Mouse (Mus musculus): ENCODE data around the gene Klk1b24. TPM values are rescaled to one million over a fixed set of nuclear protein-coding genes. Genes with fewer than 3 reads are reported as not detected.

Gene Klk1b24
- polyA plus RNA-seq, 1 experiment: not detected

- no peaks in the 10 kb centered on the region for H3K27me3 ChIP-seq (ENCODE audit: control insufficient read depth, insufficient read depth, low read length, poor library complexity, severe bottlenecking)
- TF ChIP-seq EP300 (IDR thresholded peaks at IDR 0.05; ENCODE audit: insufficient read depth, low read depth, low read length): no peak
- TF ChIP-seq POLR2A (IDR thresholded peaks at IDR 0.05; ENCODE audit: insufficient read depth, low read length): no peak
- TF ChIP-seq CTCF (IDR thresholded peaks at IDR 0.05; ENCODE audit: low read depth, low read length): no peak
- H3K9me3 ChIP-seq (replicated peaks; ENCODE audit: control insufficient read depth, insufficient read depth, low read length, poor library complexity, severe bottlenecking): no peaks in the 10 kb centered on the region
- H3K4me3 ChIP-seq (ENCODE audit: low read depth, low read length): no peak overlapping the region
- no peaks in the 10 kb centered on the region for H3K36me3 ChIP-seq (ENCODE audit: control insufficient read depth, insufficient read depth, low read length, poor library complexity, severe bottlenecking)
- H3K27ac ChIP-seq (ENCODE audit: insufficient read depth, low read length): no peak overlapping the region
- H3K4me1 ChIP-seq (ENCODE audit: control insufficient read depth, insufficient read depth, low read length): no peaks in the 10 kb centered on the region
- no peak overlapping the region for H3K9ac ChIP-seq (ENCODE audit: low read depth, poor library complexity, severe bottlenecking)
Measured at GRCm38 (mm10) chr7:44239913-44240312, 51.9 kb downstream of the Klk1b24 start.

- no peaks in the 10 kb centered on the region for H3K9me3 ChIP-seq (replicated peaks; ENCODE audit: control insufficient read depth, insufficient read depth, low read length, poor library complexity, severe bottlenecking)
- no peak overlapping the region for H3K9ac ChIP-seq (ENCODE audit: low read depth, poor library complexity, severe bottlenecking)
- TF ChIP-seq EP300 (IDR thresholded peaks at IDR 0.05; ENCODE audit: insufficient read depth, low read depth, low read length): no peak
- TF ChIP-seq CTCF (IDR thresholded peaks at IDR 0.05; ENCODE audit: low read depth, low read length): no peak
- no peak for TF ChIP-seq POLR2A (IDR thresholded peaks at IDR 0.05; ENCODE audit: insufficient read depth, low read length)
- H3K4me3 ChIP-seq (ENCODE audit: low read depth, low read length): no peak overlapping the region
- no peaks in the 10 kb centered on the region for H3K4me1 ChIP-seq (ENCODE audit: control insufficient read depth, insufficient read depth, low read length)
- no peaks in the 10 kb centered on the region for H3K27me3 ChIP-seq (ENCODE audit: control insufficient read depth, insufficient read depth, low read length, poor library complexity, severe bottlenecking)
- no peak overlapping the region for H3K27ac ChIP-seq (ENCODE audit: insufficient read depth, low read length)
- H3K36me3 ChIP-seq (ENCODE audit: control insufficient read depth, insufficient read depth, low read length, poor library complexity, severe bottlenecking): no peaks in the 10 kb centered on the region
Measured at GRCm38 (mm10) chr7:44240712-44241111, 52.7 kb downstream of the Klk1b24 start.

GRCm38 (mm10) chr7:44241163-44241562 is 53.1 kb downstream of the Klk1b24 start:
- H3K27me3 ChIP-seq (ENCODE audit: control insufficient read depth, insufficient read depth, low read length, poor library complexity, severe bottlenecking): no peaks in the 10 kb centered on the region
- no peaks in the 10 kb centered on the region for H3K4me1 ChIP-seq (ENCODE audit: control insufficient read depth, insufficient read depth, low read length)
- H3K27ac ChIP-seq (ENCODE audit: insufficient read depth, low read length): no peak overlapping the region
- H3K9ac ChIP-seq (ENCODE audit: low read depth, poor library complexity, severe bottlenecking): no peak overlapping the region
- no peaks in the 10 kb centered on the region for H3K36me3 ChIP-seq (ENCODE audit: control insufficient read depth, insufficient read depth, low read length, poor library complexity, severe bottlenecking)
- H3K4me3 ChIP-seq (ENCODE audit: low read depth, low read length): no peak overlapping the region
- no peaks in the 10 kb centered on the region for H3K9me3 ChIP-seq (replicated peaks; ENCODE audit: control insufficient read depth, insufficient read depth, low read length, poor library complexity, severe bottlenecking)
- TF ChIP-seq POLR2A (IDR thresholded peaks at IDR 0.05; ENCODE audit: insufficient read depth, low read length) (no peak), EP300 (IDR thresholded peaks at IDR 0.05; ENCODE audit: insufficient read depth, low read depth, low read length) (no peak), CTCF (IDR thresholded peaks at IDR 0.05; ENCODE audit: low read depth, low read length) (no peak)

Other genes starting within 250 kb of the Klk1b24 start
- not detected in 2 replicates for gene Klk1b8, start 237.6 kb upstream of the Klk1b24 start, polyA plus RNA-seq (2011; ENCODE audit: insufficient read depth, insufficient read length, low read depth, missing spikeins)
- gene Klk1b1, start 221.5 kb upstream of the Klk1b24 start, polyA plus RNA-seq (2011; ENCODE audit: insufficient read depth, insufficient read length, low read depth, missing spikeins): not detected in 2 replicates
- not detected in 2 replicates for gene Klk1b9, start 212.2 kb upstream of the Klk1b24 start, polyA plus RNA-seq (2011; ENCODE audit: insufficient read depth, insufficient read length, low read depth, missing spikeins)
- gene Klk1b11, start 192.4 kb upstream of the Klk1b24 start, polyA plus RNA-seq (2011; ENCODE audit: insufficient read depth, insufficient read length, low read depth, missing spikeins): not detected in 2 replicates
- gene Klk1b26, start 176.1 kb upstream of the Klk1b24 start, polyA plus RNA-seq (2011; ENCODE audit: insufficient read depth, insufficient read length, low read depth, missing spikeins): not detected in 2 replicates
- not detected in 2 replicates for gene Klk1b27, start 135.9 kb upstream of the Klk1b24 start, polyA plus RNA-seq (2011; ENCODE audit: insufficient read depth, insufficient read length, low read depth, missing spikeins)
- not detected in 2 replicates for gene Klk1b21, start 85.9 kb upstream of the Klk1b24 start, polyA plus RNA-seq (2011; ENCODE audit: insufficient read depth, insufficient read length, low read depth, missing spikeins)
- not detected in 2 replicates for gene Klk1b22, start 75.6 kb upstream of the Klk1b24 start, polyA plus RNA-seq (2011; ENCODE audit: insufficient read depth, insufficient read length, low read depth, missing spikeins)
- gene Klk1b16, start 51.5 kb upstream of the Klk1b24 start, polyA plus RNA-seq (2011; ENCODE audit: insufficient read depth, insufficient read length, low read depth, missing spikeins): not detected in 2 replicates
- not detected in 2 replicates for gene Klk1b3, start 10.0 kb downstream of the Klk1b24 start, polyA plus RNA-seq (2011; ENCODE audit: insufficient read depth, insufficient read length, low read depth, missing spikeins)
- gene Klk1b4, start 19.2 kb downstream of the Klk1b24 start, polyA plus RNA-seq (2011; ENCODE audit: insufficient read depth, insufficient read length, low read depth, missing spikeins): not detected in 2 replicates
- gene Klk1b5, start 27.7 kb downstream of the Klk1b24 start, polyA plus RNA-seq (2011; ENCODE audit: insufficient read depth, insufficient read length, low read depth, missing spikeins): not detected in 2 replicates
- 1.3 and 1.8 TPM in 2 replicates for gene Klk1, start 37.1 kb downstream of the Klk1b24 start, polyA plus RNA-seq (2011; ENCODE audit: insufficient read depth, insufficient read length, low read depth, missing spikeins)
- not detected in 2 replicates for gene Gm36864, start 47.9 kb downstream of the Klk1b24 start, polyA plus RNA-seq (2011; ENCODE audit: insufficient read depth, insufficient read length, low read depth, missing spikeins)
- gene 1700028J19Rik, start 58.5 kb downstream of the Klk1b24 start, polyA plus RNA-seq (2011; ENCODE audit: insufficient read depth, insufficient read length, low read depth, missing spikeins): 0.65 and 1.3 TPM in 2 replicates
- gene 2410002F23Rik, start 58.5 kb downstream of the Klk1b24 start, polyA plus RNA-seq (2011; ENCODE audit: insufficient read depth, insufficient read length, low read depth, missing spikeins): 76.7 and 89.3 TPM in 2 replicates
- gene Acp4, start 69.1 kb downstream of the Klk1b24 start, polyA plus RNA-seq (2011; ENCODE audit: insufficient read depth, insufficient read length, low read depth, missing spikeins): not detected in 2 replicates
- not detected in 2 replicates for gene Gm15517, start 73.2 kb downstream of the Klk1b24 start, polyA plus RNA-seq (2011; ENCODE audit: insufficient read depth, insufficient read length, low read depth, missing spikeins)
- 0.75 and 0.87 TPM in 2 replicates for gene Clec11a, start 118.7 kb downstream of the Klk1b24 start, polyA plus RNA-seq (2011; ENCODE audit: insufficient read depth, insufficient read length, low read depth, missing spikeins)
- gene Shank1, start 122.0 kb downstream of the Klk1b24 start, polyA plus RNA-seq (2011; ENCODE audit: insufficient read depth, insufficient read length, low read depth, missing spikeins): 2.5 and 3.4 TPM in 2 replicates
- gene Syt3, start 195.9 kb downstream of the Klk1b24 start, polyA plus RNA-seq (2011; ENCODE audit: insufficient read depth, insufficient read length, low read depth, missing spikeins): 1.8 and 1.9 TPM in 2 replicates
- gene 1700008O03Rik, start 197.6 kb downstream of the Klk1b24 start, polyA plus RNA-seq (2011; ENCODE audit: insufficient read depth, insufficient read length, low read depth, missing spikeins): 7.7 and 8.3 TPM in 2 replicates
- gene Lrrc4b, start 240.8 kb downstream of the Klk1b24 start, polyA plus RNA-seq (2011; ENCODE audit: insufficient read depth, insufficient read length, low read depth, missing spikeins): not detected in 2 replicates